Mouse (Mus musculus): ENCODE data around the gene Rnase12. TPM values are rescaled to one million over a fixed set of nuclear protein-coding genes. Genes with fewer than 3 reads are reported as not detected.

Rnase12 gene
- polyA plus RNA-seq, 1 experiment from 2014 or later = 0.55 TPM

- TF ChIP-seq EP300 (IDR thresholded peaks at IDR 0.05) (0 out of 2 replicates have a peak, but pooled peaks have one; percentile 23), CTCF (IDR thresholded peaks at IDR 0.05) (no peak)
- Histone ChIP-seq H3K9me3 (ENCODE audit: low read length) (no peaks in the 10 kb centered on the region), H3K4me1 (ENCODE audit: insufficient read depth, low read depth, low read length) (no peaks in the 10 kb centered on the region), H3K27me3 (replicated peaks; ENCODE audit: insufficient read depth, low read length) (no peaks in the 10 kb centered on the region), H3K36me3 (ENCODE audit: insufficient read depth, low read length) (no peaks in the 10 kb centered on the region), H3K9ac (replicated peaks; ENCODE audit: low read depth) (no peak overlapping the region), H3K27ac (ENCODE audit: low read length) (no peak overlapping the region), H3K4me3 (ENCODE audit: low read depth, low read length) (no peak overlapping the region), H3K4me2 (replicated peaks; ENCODE audit: low read depth, low read length) (0 out of 2 replicates have a peak overlapping the region, but pooled peaks have one; percentile 17)
- whole genome bisulfite sequencing = 21% methylated on average over 9 of the region's 9 CpGs
- DNase-seq (ENCODE audit: low spot score) = peak; percentile 74
- ATAC-seq = peak; percentile 74
These were observed 38.5 kb upstream of the Rnase12 start for GRCm38 (mm10) chr14:51095736-51096524.

GRCm38 (mm10) chr14:51094921-51095320, 37.5 kb upstream of the Rnase12 start:
- TF ChIP-seq EP300 (IDR thresholded peaks at IDR 0.05) = no peak
- H3K36me3 ChIP-seq (ENCODE audit: insufficient read depth, low read length) = no peaks in the 10 kb centered on the region
- no peaks in the 10 kb centered on the region for H3K9me3 ChIP-seq (ENCODE audit: low read length)
- 66% methylated on average over 9 of the region's 9 CpGs for WGBS
- H3K4me2 ChIP-seq (replicated peaks; ENCODE audit: low read depth, low read length) = no peak overlapping the region
- DNase-seq (ENCODE audit: low spot score) (no peak), ATAC-seq (no peak)
- H3K27me3 ChIP-seq (replicated peaks; ENCODE audit: insufficient read depth, low read length) = no peaks in the 10 kb centered on the region
- no peak overlapping the region for H3K9ac ChIP-seq (replicated peaks; ENCODE audit: low read depth)
- H3K4me1 ChIP-seq (ENCODE audit: insufficient read depth, low read depth, low read length) = no peaks in the 10 kb centered on the region
- H3K4me3 ChIP-seq (ENCODE audit: low read depth, low read length) = no peak overlapping the region
- no peak overlapping the region for H3K27ac ChIP-seq (ENCODE audit: low read length)

DNA sequence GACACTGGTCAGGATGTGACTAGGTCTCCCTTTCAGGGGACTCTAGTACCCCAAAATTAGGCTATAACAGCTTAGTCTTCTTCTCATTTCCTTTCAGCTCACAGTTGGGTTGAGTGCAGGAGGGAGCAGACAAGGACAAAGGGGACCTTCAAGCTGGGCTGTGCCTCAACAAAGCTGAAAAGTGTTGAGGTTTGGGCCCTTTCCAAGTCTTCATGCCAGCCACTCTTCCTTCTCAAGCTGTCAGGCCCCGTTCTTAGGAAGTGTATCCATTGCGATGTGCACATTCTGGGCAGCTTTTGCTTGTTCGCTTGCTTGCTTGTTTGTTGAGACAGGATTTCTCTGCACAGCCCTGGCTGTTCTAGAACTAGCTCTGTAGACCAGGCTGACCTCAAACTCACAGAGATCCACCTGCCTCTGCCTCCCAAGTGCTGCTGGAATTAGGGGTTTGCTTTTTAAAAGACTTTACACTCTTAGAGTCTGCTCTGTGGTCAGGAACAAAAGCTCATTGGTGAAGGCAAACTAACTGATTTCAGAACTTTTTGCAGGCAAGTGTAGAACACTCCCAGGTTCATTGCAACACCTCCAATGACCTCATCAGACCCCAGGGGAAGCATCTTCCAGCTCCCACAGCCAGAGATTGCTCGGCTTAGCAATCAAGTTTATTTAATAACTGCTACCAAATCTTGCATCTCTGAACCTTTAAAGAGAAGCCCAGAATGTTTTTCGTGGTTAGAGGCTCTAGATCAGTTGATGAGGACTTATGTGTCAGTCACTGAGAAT, 36.8 kb upstream of the Rnase12 start:
- no peak for TF ChIP-seq EP300 (IDR thresholded peaks at IDR 0.05)
- no peak for TF ChIP-seq CTCF (IDR thresholded peaks at IDR 0.05)
- 54% methylated on average over 5 of the region's 5 CpGs for WGBS
- Histone ChIP-seq H3K36me3 (ENCODE audit: insufficient read depth, low read length) (no peaks in the 10 kb centered on the region), H3K4me3 (ENCODE audit: low read depth, low read length) (no peak overlapping the region), H3K9me3 (ENCODE audit: low read length) (no peaks in the 10 kb centered on the region), H3K4me2 (replicated peaks; ENCODE audit: low read depth, low read length) (no peak overlapping the region), H3K27me3 (replicated peaks; ENCODE audit: insufficient read depth, low read length) (no peaks in the 10 kb centered on the region), H3K27ac (ENCODE audit: low read length) (0 out of 2 replicates have a peak overlapping the region, but pooled peaks have one; percentile 20), H3K9ac (replicated peaks; ENCODE audit: low read depth) (no peak overlapping the region), H3K4me1 (ENCODE audit: insufficient read depth, low read depth, low read length) (no peaks in the 10 kb centered on the region)
- ATAC-seq = no peak
- peak; percentile 41 for DNase-seq (ENCODE audit: low spot score)

- TF ChIP-seq EP300 (IDR thresholded peaks at IDR 0.05) = no peak
- TF ChIP-seq CTCF (IDR thresholded peaks at IDR 0.05) = no peak
- 15% methylated on average over 3 of the region's 3 CpGs for WGBS
- Histone ChIP-seq H3K9me3 (ENCODE audit: low read length) (no peaks in the 10 kb centered on the region), H3K4me1 (ENCODE audit: insufficient read depth, low read depth, low read length) (no peaks in the 10 kb centered on the region), H3K4me2 (replicated peaks; ENCODE audit: low read depth, low read length) (no peak overlapping the region), H3K27ac (ENCODE audit: low read length) (0 out of 2 replicates have a peak overlapping the region, but pooled peaks have one; percentile 20), H3K9ac (replicated peaks; ENCODE audit: low read depth) (no peak overlapping the region), H3K27me3 (replicated peaks; ENCODE audit: insufficient read depth, low read length) (no peaks in the 10 kb centered on the region), H3K36me3 (ENCODE audit: insufficient read depth, low read length) (no peaks in the 10 kb centered on the region), H3K4me3 (ENCODE audit: low read depth, low read length) (no peak overlapping the region)
- DNase-seq (ENCODE audit: low spot score) (no peak), ATAC-seq (no peak)
These were observed 36.0 kb upstream of the Rnase12 start for GRCm38 (mm10) chr14:51093496-51093895.

- Histone ChIP-seq H3K4me2 (replicated peaks; ENCODE audit: low read depth, low read length) (peak overlapping the region; percentile 77; the same call in 1 of the 2 replicates), H3K9ac (replicated peaks; ENCODE audit: low read depth) (no peak overlapping the region), H3K4me3 (ENCODE audit: low read depth, low read length) (peak overlapping the region; percentile 57), H3K9me3 (ENCODE audit: low read length) (no peaks in the 10 kb centered on the region), H3K36me3 (ENCODE audit: insufficient read depth, low read length) (no peaks in the 10 kb centered on the region), H3K27ac (ENCODE audit: low read length) (no peak overlapping the region), H3K4me1 (ENCODE audit: insufficient read depth, low read depth, low read length) (no peaks in the 10 kb centered on the region), H3K27me3 (replicated peaks; ENCODE audit: insufficient read depth, low read length) (no peaks in the 10 kb centered on the region)
- ATAC-seq (no peak), DNase-seq (ENCODE audit: low spot score) (no peak)
- WGBS = 40% methylated on average over 8 of the region's 8 CpGs
- TF ChIP-seq EP300 (IDR thresholded peaks at IDR 0.05) (no peak), CTCF (IDR thresholded peaks at IDR 0.05) (no peak)
These were observed 34.7 kb upstream of the Rnase12 start for GRCm38 (mm10) chr14:51092073-51092620.

All from lung, postnatal 0 days (tissue).